Mouse (Mus musculus) liver, postnatal 0 days (tissue): ENCODE results near the gene Sptbn4.

Source experiments
- CTCF ChIP-seq: sonication (generic); IDR thresholded peaks from 2 replicates; pipeline ENCODE4 v1.5.1; 2016; ENCODE audit warnings: antibody characterized with exemption, low read depth
- EP300 ChIP-seq: IDR thresholded peaks from 2 replicates; pipeline ENCODE4 v1.6.1; 2016; ENCODE audit warnings: antibody characterized with exemption, low read depth, mild to moderate bottlenecking

DNA sequence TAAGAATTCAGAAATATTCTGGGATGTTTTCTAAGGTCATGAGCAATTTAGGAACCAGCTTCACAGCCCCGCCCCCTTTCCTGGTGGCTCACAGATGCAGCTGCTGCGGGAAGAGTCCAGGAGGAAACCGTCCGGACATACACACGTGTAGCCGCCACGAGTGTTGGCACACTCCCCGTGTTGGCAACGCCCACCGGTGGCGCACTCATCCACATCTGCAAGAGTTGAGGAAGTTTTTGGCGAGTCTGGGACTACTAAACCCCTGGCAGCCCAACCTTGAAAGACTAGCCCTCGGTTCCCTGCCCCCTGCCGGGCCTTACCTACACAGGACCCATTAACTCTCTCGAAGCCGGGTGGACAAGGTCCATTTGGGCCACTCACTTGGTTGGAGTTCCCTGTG, 118.8 kb downstream of the Sptbn4 start:
- TF ChIP-seq CTCF (no peak), EP300 (no peak)
